ENCODE assay signal across 20 mouse cellular contexts in genomic region chr9:33319525-33320025, GRCm38 (mm10).
"Had no signal": no experiment of that assay in that cellular context is flagged by ENCODE, and none has a peak within 500 bp of the region (broad histone marks: within the 10 kb centered on the region; RNA-seq: fewer than 3 reads in every experiment).

No protein-coding gene starts in this region.

- H3K9ac ChIP-seq: limb, embryonic 12.5 days; limb, embryonic 15.5 days; liver, embryonic 14.5 days; liver, postnatal 0 days; lung, embryonic 14.5 days; midbrain, embryonic 12.5 days; midbrain, embryonic 15.5 days; neural tube, embryonic 12.5 days; neural tube, embryonic 15.5 days; stomach, embryonic 15.5 days had no signal

- H3K4me2 ChIP-seq: limb, embryonic 12.5 days; limb, embryonic 15.5 days; liver, embryonic 11.5 days; lung, embryonic 14.5 days; midbrain, embryonic 12.5 days; midbrain, embryonic 15.5 days; neural tube, embryonic 12.5 days; neural tube, embryonic 15.5 days; stomach, embryonic 15.5 days had no signal

- H3K4me1 ChIP-seq: limb, embryonic 12.5 days; limb, embryonic 15.5 days; midbrain, embryonic 12.5 days; midbrain, embryonic 15.5 days; neural tube, embryonic 12.5 days; neural tube, embryonic 15.5 days; stomach, embryonic 15.5 days had no signal

- H3K27ac ChIP-seq: limb, embryonic 12.5 days; limb, embryonic 15.5 days; liver, embryonic 14.5 days; macrophage; midbrain, embryonic 12.5 days; midbrain, embryonic 15.5 days; neural tube, embryonic 12.5 days; neural tube, embryonic 15.5 days; stomach, embryonic 15.5 days had no signal

- DNase-seq: left cerebral cortex, postnatal 4 days; liver, postnatal 0 days; lung, embryonic 14.5 days; right cerebral cortex, adult 18-20 months; right cerebral cortex, postnatal 14 days; right cerebral cortex, postnatal 4 days; spleen, adult 18-20 months; thymus, postnatal 36 days had no signal

- ATAC-seq: intestine, postnatal 0 days; liver, postnatal 0 days; lung, postnatal 0 days; midbrain, embryonic 15.5 days had no signal

- H3K27me3 ChIP-seq: limb, embryonic 12.5 days; limb, embryonic 15.5 days; midbrain, embryonic 12.5 days; midbrain, embryonic 15.5 days; neural tube, embryonic 12.5 days; neural tube, embryonic 15.5 days; stomach, embryonic 15.5 days had no signal

- H3K36me3 ChIP-seq: limb, embryonic 12.5 days; limb, embryonic 15.5 days; midbrain, embryonic 12.5 days; midbrain, embryonic 15.5 days; neural tube, embryonic 12.5 days; neural tube, embryonic 15.5 days; stomach, embryonic 15.5 days had no signal

- H3K4me3 ChIP-seq: limb, embryonic 12.5 days; limb, embryonic 15.5 days; midbrain, embryonic 12.5 days; midbrain, embryonic 15.5 days; neural tube, embryonic 12.5 days; neural tube, embryonic 15.5 days; stomach, embryonic 15.5 days had no signal

- H3K9me3 ChIP-seq: limb, embryonic 12.5 days; limb, embryonic 15.5 days; midbrain, embryonic 12.5 days; midbrain, embryonic 15.5 days; neural tube, embryonic 12.5 days; neural tube, embryonic 15.5 days; stomach, embryonic 15.5 days had no signal
